Mouse (Mus musculus): ENCODE data around the gene Pltp. TPM values are rescaled to one million over a fixed set of nuclear protein-coding genes. Genes with fewer than 3 reads are reported as not detected.
"Not testable (repeated sequence)": the region's sequence is repeated elsewhere in the genome, so short reads cannot be mapped to it uniquely, and the experiment has no call there.

Gene Pltp
- polyA plus RNA-seq, 1 experiment from 2014 or later: 28.1 TPM

- DNase-seq (ENCODE audit: low spot score) (no peak), ATAC-seq (replicated peaks; ENCODE audit: low FRiP score, low TSS enrichment, low read depth) (no peak)
- H3K27me3 ChIP-seq (replicated peaks; ENCODE audit: control insufficient read depth, insufficient read depth, low read length): no peaks in the 10 kb centered on the region
- no peak overlapping the region for H3K27ac ChIP-seq (ENCODE audit: low read depth)
- H3K4me2 ChIP-seq (ENCODE audit: low read length): no peak overlapping the region
- no peaks in the 10 kb centered on the region for H3K9me3 ChIP-seq (ENCODE audit: control insufficient read depth, low read length)
- no peak overlapping the region for H3K4me3 ChIP-seq (ENCODE audit: low read depth, low read length)
- peaks cover 91% of the 10 kb centered on the region for H3K36me3 ChIP-seq (ENCODE audit: control insufficient read depth, insufficient read depth, low read length)
- no peak overlapping the region for H3K9ac ChIP-seq (ENCODE audit: low read length)
- 92% methylated on average over 10 of the region's 10 CpGs for WGBS
- H3K4me1 ChIP-seq (replicated peaks; ENCODE audit: control insufficient read depth, insufficient read depth, low read length): no peaks in the 10 kb centered on the region
These were observed 29.1 kb upstream of the Pltp start for GRCm38 (mm10) chr2:164886617-164887016.

GRCm38 (mm10) chr2:164885788-164886187 is 28.3 kb upstream of the Pltp start:
- WGBS: 56% methylated on average over 7 of the region's 7 CpGs
- Histone ChIP-seq H3K4me2 (ENCODE audit: low read length) (no peak overlapping the region), H3K27ac (ENCODE audit: low read depth) (no peak overlapping the region), H3K9ac (ENCODE audit: low read length) (no peak overlapping the region), H3K4me3 (ENCODE audit: low read depth, low read length) (no peak overlapping the region), H3K9me3 (ENCODE audit: control insufficient read depth, low read length) (no peaks in the 10 kb centered on the region), H3K27me3 (replicated peaks; ENCODE audit: control insufficient read depth, insufficient read depth, low read length) (no peaks in the 10 kb centered on the region), H3K4me1 (replicated peaks; ENCODE audit: control insufficient read depth, insufficient read depth, low read length) (0 out of 2 replicates have a peak, but pooled peaks cover under 1% of the 10 kb centered on the region), H3K36me3 (ENCODE audit: control insufficient read depth, insufficient read depth, low read length) (peaks cover 83% of the 10 kb centered on the region)
- ATAC-seq (replicated peaks; ENCODE audit: low FRiP score, low TSS enrichment, low read depth) (no peak), DNase-seq (ENCODE audit: low spot score) (no peak)

GRCm38 (mm10) chr2:164882619-164883018 is 25.1 kb upstream of the Pltp start:
- H3K27ac ChIP-seq (ENCODE audit: low read depth): no peak overlapping the region
- no peaks in the 10 kb centered on the region for H3K27me3 ChIP-seq (replicated peaks; ENCODE audit: control insufficient read depth, insufficient read depth, low read length)
- WGBS: 80% methylated on average over 9 of the region's 9 CpGs
- H3K9me3 ChIP-seq (ENCODE audit: control insufficient read depth, low read length): no peaks in the 10 kb centered on the region
- ATAC-seq (replicated peaks; ENCODE audit: low FRiP score, low TSS enrichment, low read depth): no peak
- H3K36me3 ChIP-seq (ENCODE audit: control insufficient read depth, insufficient read depth, low read length): peaks cover 51% of the 10 kb centered on the region
- DNase-seq (ENCODE audit: low spot score): no peak
- H3K4me3 ChIP-seq (ENCODE audit: low read depth, low read length): no peak overlapping the region
- no peak overlapping the region for H3K4me2 ChIP-seq (ENCODE audit: low read length)
- no peak overlapping the region for H3K9ac ChIP-seq (ENCODE audit: low read length)
- H3K4me1 ChIP-seq (replicated peaks; ENCODE audit: control insufficient read depth, insufficient read depth, low read length): peaks cover 12% of the 10 kb centered on the region

- DNase-seq (ENCODE audit: low spot score) (peak; percentile 99), ATAC-seq (replicated peaks; ENCODE audit: low FRiP score, low TSS enrichment, low read depth) (peak; percentile 79)
- no peaks in the 10 kb centered on the region for H3K27me3 ChIP-seq (replicated peaks; ENCODE audit: control insufficient read depth, insufficient read depth, low read length)
- H3K4me2 ChIP-seq (ENCODE audit: low read length): peak overlapping the region; percentile 84
- H3K36me3 ChIP-seq (ENCODE audit: control insufficient read depth, insufficient read depth, low read length): peaks cover 22% of the 10 kb centered on the region
- H3K9me3 ChIP-seq (ENCODE audit: control insufficient read depth, low read length): no peaks in the 10 kb centered on the region
- peaks cover 14% of the 10 kb centered on the region for H3K4me1 ChIP-seq (replicated peaks; ENCODE audit: control insufficient read depth, insufficient read depth, low read length)
- peak overlapping the region; percentile 100 for H3K9ac ChIP-seq (ENCODE audit: low read length)
- peak overlapping the region; percentile 93 for H3K4me3 ChIP-seq (ENCODE audit: low read depth, low read length)
- peak overlapping the region; percentile 100 for H3K27ac ChIP-seq (ENCODE audit: low read depth)
- WGBS: under 1% methylated on average over 42 of the region's 72 CpGs
These were observed 22.2 kb upstream of the Pltp start for GRCm38 (mm10) chr2:164879568-164880277.

GRCm38 (mm10) chr2:164879228-164879567 is 21.7 kb upstream of the Pltp start, which contains the start of gene Pcif1:
Gene Pcif1, plus strand, starts transcription at chr2:164879304.
- ATAC-seq (replicated peaks; ENCODE audit: low FRiP score, low TSS enrichment, low read depth): peak; percentile 82

GRCm38 (mm10) chr2:164878509-164879227 is 21.2 kb upstream of the Pltp start:
- 2% methylated on average over 28 of the region's 28 CpGs for WGBS

More at GRCm38 (mm10) chr2:164879228-164879567, 21.7 kb upstream of the Pltp start, which contains the start of gene Pcif1:
- Histone ChIP-seq H3K36me3 (ENCODE audit: control insufficient read depth, insufficient read depth, low read length) (peaks cover 17% of the 10 kb centered on the region), H3K9ac (ENCODE audit: low read length) (peak within 1 kb of the TSS; percentile 100), H3K27ac (ENCODE audit: low read depth) (peak within 1 kb of the TSS; percentile 100), H3K4me1 (replicated peaks; ENCODE audit: control insufficient read depth, insufficient read depth, low read length) (peaks cover 17% of the 10 kb centered on the region), H3K4me3 (ENCODE audit: low read depth, low read length) (peak within 1 kb of the TSS; percentile 93), H3K9me3 (ENCODE audit: control insufficient read depth, low read length) (no peaks in the 10 kb centered on the region), H3K4me2 (ENCODE audit: low read length) (peak within 1 kb of the TSS; percentile 84), H3K27me3 (replicated peaks; ENCODE audit: control insufficient read depth, insufficient read depth, low read length) (no peaks in the 10 kb centered on the region)
- under 1% methylated on average over 40 of the region's 40 CpGs for WGBS
- peak; percentile 99 for DNase-seq (ENCODE audit: low spot score)

GRCm38 (mm10) chr2:164877376-164878215 is 20.1 kb upstream of the Pltp start:
- Histone ChIP-seq H3K4me1 (replicated peaks; ENCODE audit: control insufficient read depth, insufficient read depth, low read length) (peaks cover 22% of the 10 kb centered on the region), H3K4me3 (ENCODE audit: low read depth, low read length) (peak overlapping the region; percentile 93), H3K4me2 (ENCODE audit: low read length) (peak overlapping the region; percentile 61)
- ATAC-seq (replicated peaks; ENCODE audit: low FRiP score, low TSS enrichment, low read depth); H3K9me3 ChIP-seq (ENCODE audit: control insufficient read depth, low read length); H3K36me3 ChIP-seq (ENCODE audit: control insufficient read depth, insufficient read depth, low read length); DNase-seq (ENCODE audit: low spot score); H3K27ac ChIP-seq (ENCODE audit: low read depth); H3K9ac ChIP-seq (ENCODE audit: low read length); H3K27me3 ChIP-seq (replicated peaks; ENCODE audit: control insufficient read depth, insufficient read depth, low read length): not testable (repeated sequence)
- 76% methylated on average over 11 of the region's 11 CpGs for WGBS

More at GRCm38 (mm10) chr2:164878509-164879227, 21.2 kb upstream of the Pltp start:
- H3K4me2 ChIP-seq (ENCODE audit: low read length): peak overlapping the region; percentile 61
- no peaks in the 10 kb centered on the region for H3K27me3 ChIP-seq (replicated peaks; ENCODE audit: control insufficient read depth, insufficient read depth, low read length)
- H3K36me3 ChIP-seq (ENCODE audit: control insufficient read depth, insufficient read depth, low read length): peaks cover 12% of the 10 kb centered on the region
- no peaks in the 10 kb centered on the region for H3K9me3 ChIP-seq (ENCODE audit: control insufficient read depth, low read length)
- peak; percentile 56 for ATAC-seq (replicated peaks; ENCODE audit: low FRiP score, low TSS enrichment, low read depth)
- H3K27ac ChIP-seq (ENCODE audit: low read depth): peak overlapping the region; percentile 100
- DNase-seq (ENCODE audit: low spot score): peak; percentile 80
- H3K4me3 ChIP-seq (ENCODE audit: low read depth, low read length): peak overlapping the region; percentile 93
- peaks cover 22% of the 10 kb centered on the region for H3K4me1 ChIP-seq (replicated peaks; ENCODE audit: control insufficient read depth, insufficient read depth, low read length)
- peak overlapping the region; percentile 100 for H3K9ac ChIP-seq (ENCODE audit: low read length)

- H3K9ac ChIP-seq (ENCODE audit: low read length); H3K27ac ChIP-seq (ENCODE audit: low read depth); H3K4me2 ChIP-seq (ENCODE audit: low read length); H3K4me3 ChIP-seq (ENCODE audit: low read depth, low read length); H3K36me3 ChIP-seq (ENCODE audit: control insufficient read depth, insufficient read depth, low read length); H3K27me3 ChIP-seq (replicated peaks; ENCODE audit: control insufficient read depth, insufficient read depth, low read length); ATAC-seq (replicated peaks; ENCODE audit: low FRiP score, low TSS enrichment, low read depth); H3K9me3 ChIP-seq (ENCODE audit: control insufficient read depth, low read length); DNase-seq (ENCODE audit: low spot score): not testable (repeated sequence)
- 51% methylated on average over 2 of the region's 2 CpGs for WGBS
- H3K4me1 ChIP-seq (replicated peaks; ENCODE audit: control insufficient read depth, insufficient read depth, low read length): peaks cover 20% of the 10 kb centered on the region
These were observed 18.1 kb upstream of the Pltp start for GRCm38 (mm10) chr2:164875648-164876047.
